8 mouse cellular contexts compared by ENCODE assay signal in genomic region chr1:155158141-155158969, GRCm38 (mm10). TPM values are rescaled to one million over a fixed set of nuclear protein-coding genes. Genes with fewer than 3 reads are reported as not detected.
DNase-seq lines count a peak whose midpoint lies in the region; ATAC-seq and TF ChIP-seq lines count a peak whose summit lies in the region.

Stx6 (plus strand) TSS chr1:155158715.

- peak; percentile 99 for DNase-seq in B cell, adult 2 months
- peak; percentile 99 for DNase-seq in brain, adult 2 months (ENCODE audit: low read depth, low spot score)
- DNase-seq in liver, adult 2 months (ENCODE audit: extremely low read depth, low read depth, low spot score), result peak; percentile 86
- peak; percentile 99 for DNase-seq in splenic B cell, adult 2 months (ENCODE audit: low read depth, low spot score)

- H3K27me3 ChIP-seq in heart, embryonic 11.5 days (ENCODE audit: control insufficient read depth, insufficient read depth, low read length), result no peaks in the 10 kb centered on the region
- no peaks in the 10 kb centered on the region for H3K27me3 ChIP-seq in kidney, embryonic 16.5 days (ENCODE audit: insufficient read depth, low read length)
- no peaks in the 10 kb centered on the region for H3K27me3 ChIP-seq in liver, adult 2 months (ENCODE audit: control insufficient read depth, insufficient read depth, low read length)
- no peaks in the 10 kb centered on the region for H3K27me3 ChIP-seq in myocyte (ENCODE audit: control insufficient read depth, insufficient read depth, insufficient read length)
- H3K27me3 ChIP-seq in splenic B cell, adult 2 months (ENCODE audit: control insufficient read depth, insufficient read depth, low read length, poor library complexity, severe bottlenecking), result no peaks in the 10 kb centered on the region

- peaks cover 10% of the 10 kb centered on the region for H3K79me2 ChIP-seq in liver, adult 2 months (ENCODE audit: control insufficient read depth, insufficient read depth, low read length)
- H3K79me2 ChIP-seq in myocyte (ENCODE audit: control insufficient read depth, insufficient read depth), result peaks cover 20% of the 10 kb centered on the region

- no peaks in the 10 kb centered on the region for H3K9me3 ChIP-seq in heart, embryonic 11.5 days (replicated peaks; ENCODE audit: control insufficient read depth, low read length)
- H3K9me3 ChIP-seq in kidney, embryonic 16.5 days (ENCODE audit: low read length), result no peaks in the 10 kb centered on the region

- H3K27ac ChIP-seq in heart, embryonic 11.5 days (ENCODE audit: low read depth, low read length), result peak within 1 kb of the TSS; percentile 87
- peak within 1 kb of the TSS; percentile 91 for H3K27ac ChIP-seq in kidney, embryonic 16.5 days (ENCODE audit: low read length)
- H3K27ac ChIP-seq in liver, adult 2 months (replicated peaks; ENCODE audit: insufficient read depth, low read depth, low read length), result peak within 1 kb of the TSS; percentile 53

- H3ac ChIP-seq in myocyte (ENCODE audit: control insufficient read depth, insufficient read length), result peak within 1 kb of the TSS; percentile 45

- peak; percentile 68; the same call in 1 of the 2 replicates for TF ChIP-seq POLR2A in liver, adult 2 months (IDR thresholded peaks at IDR 0.05; ENCODE audit: extremely low read depth, insufficient read depth, low read length)
- TF ChIP-seq POLR2A in myocyte (IDR thresholded peaks at IDR 0.05; ENCODE audit: insufficient read length, low read depth), result peak; percentile 88

- peaks cover 9% of the 10 kb centered on the region for H3K4me1 ChIP-seq in heart, embryonic 11.5 days (ENCODE audit: control insufficient read depth, insufficient read depth, low read length)
- peaks cover 10% of the 10 kb centered on the region; the same call in 1 of the 2 replicates for H3K4me1 ChIP-seq in kidney, embryonic 16.5 days (ENCODE audit: insufficient read depth, low read length)
- peaks cover 3% of the 10 kb centered on the region; the same call in 1 of the 2 replicates for H3K4me1 ChIP-seq in liver, adult 2 months (ENCODE audit: control insufficient read depth, insufficient read depth, low read length)

- peak within 1 kb of the TSS; percentile 90 for H3K9ac ChIP-seq in heart, embryonic 11.5 days (ENCODE audit: low read depth, low read length)
- peak within 1 kb of the TSS; percentile 89 for H3K9ac ChIP-seq in kidney, embryonic 16.5 days (replicated peaks; ENCODE audit: low read length)
- peak within 1 kb of the TSS; percentile 92 for H3K9ac ChIP-seq in liver, adult 2 months (ENCODE audit: low read depth, low read length)

- no peak for TF ChIP-seq CTCF in liver, adult 2 months (IDR thresholded peaks at IDR 0.05; ENCODE audit: low read depth, low read length)

- peak within 1 kb of the TSS; percentile 82 for H3K4me2 ChIP-seq in heart, embryonic 11.5 days
- H3K4me2 ChIP-seq in kidney, embryonic 16.5 days (replicated peaks; ENCODE audit: low read depth, low read length), result peak within 1 kb of the TSS; percentile 75
- H3K4me2 ChIP-seq in myocyte (ENCODE audit: low read depth), result peak within 1 kb of the TSS; percentile 84

- 3% methylated on average over 48 of the region's 48 CpGs for WGBS in heart, embryonic 11.5 days (ENCODE audit: insufficient replicate concordance)
- 2% methylated on average over 46 of the region's 48 CpGs for WGBS in kidney, embryonic 16.5 days
- 2% methylated on average over 48 of the region's 48 CpGs for WGBS in liver, adult 2 months

- H3K4me3 ChIP-seq in heart, embryonic 11.5 days (ENCODE audit: low read depth, low read length), result peak within 1 kb of the TSS; percentile 96
- peak within 1 kb of the TSS; percentile 92 for H3K4me3 ChIP-seq in kidney, embryonic 16.5 days (ENCODE audit: low read length)
- peak within 1 kb of the TSS; percentile 91 for H3K4me3 ChIP-seq in liver, adult 2 months (ENCODE audit: insufficient read depth, low read depth, low read length)
- H3K4me3 ChIP-seq in myocyte, result peak within 1 kb of the TSS; percentile 29

- peak; percentile 100 for ATAC-seq in erythroblast, adult 5-6 weeks (replicated peaks; ENCODE audit: low FRiP score, poor library complexity, severe bottlenecking)
- ATAC-seq in heart, embryonic 11.5 days (replicated peaks; ENCODE audit: insufficient number of reproducible peaks, low FRiP score, low TSS enrichment), result peak; percentile 99
- peak; percentile 98 for ATAC-seq in kidney, embryonic 16.5 days (ENCODE audit: low FRiP score, low TSS enrichment)

- no peaks in the 10 kb centered on the region for H3K36me3 ChIP-seq in heart, embryonic 11.5 days (ENCODE audit: control insufficient read depth, insufficient read depth, low read length)
- no peaks in the 10 kb centered on the region for H3K36me3 ChIP-seq in kidney, embryonic 16.5 days (ENCODE audit: insufficient read depth, low read length)
- no peaks in the 10 kb centered on the region for H3K36me3 ChIP-seq in liver, adult 2 months (ENCODE audit: control insufficient read depth, insufficient read depth, low read length)
- H3K36me3 ChIP-seq in myocyte (ENCODE audit: control insufficient read depth, insufficient read depth), result no peaks in the 10 kb centered on the region
- no peaks in the 10 kb centered on the region for H3K36me3 ChIP-seq in splenic B cell, adult 2 months (ENCODE audit: control insufficient read depth, insufficient read depth, low read length, poor library complexity, severe bottlenecking)

TF ChIP-seq in myocyte, 11 proteins besides CTCF, POLR2A, EP300 and RAD21:
- TF ChIP-seq TCF3 (IDR thresholded peaks at IDR 0.05; ENCODE audit: insufficient read length, low read depth) (no peak), USF1 (IDR thresholded peaks at IDR 0.05; ENCODE audit: low read depth) (peak; percentile 99), E2F4 (IDR thresholded peaks at IDR 0.05; ENCODE audit: insufficient read depth) (no peak), TCF12 (IDR thresholded peaks at IDR 0.05; ENCODE audit: insufficient read depth, poor library complexity, severe bottlenecking) (no peak), SRF (IDR thresholded peaks at IDR 0.05; ENCODE audit: control insufficient read depth, insufficient read length, low read depth) (peak; percentile 62), MYOG (IDR thresholded peaks at IDR 0.05; ENCODE audit: control insufficient read depth in 1 of 3, insufficient read depth in 1 of 3, insufficient read length in 2 of 3, low read depth in 2 of 3) (peak in 1 of 3 experiments; percentile 1), POLR2AphosphoS2 (IDR thresholded peaks at IDR 0.05; ENCODE audit: insufficient read length, low read depth) (peak; percentile 65)
TF ChIP-seq in myocyte: peak in this region for 4.

RNA-seq across cellular contexts. Expression of gene Stx6, which starts in this region (rescaled TPM):
- 2.3 and 3.8 TPM in 2 replicates for total RNA-seq in erythroblast, adult 5-6 weeks (2015; ENCODE audit: low replicate concordance)
- 4.9 and 7.4 TPM in 2 replicates for total RNA-seq in erythroblast, adult 5-6 weeks (2017; ENCODE audit: low replicate concordance)
- 62.1 and 62.8 TPM in 2 replicates for polyA plus RNA-seq in heart, embryonic 11.5 days (2014; fragmentation: Nextera tagmentation; extraction: Ambion mirVana)
- 70.9 and 78.0 TPM in 2 replicates for polyA plus RNA-seq in kidney, embryonic 16.5 days (2015; fragmentation: Nextera tagmentation; extraction: Ambion mirVana)
- total RNA-seq in liver, adult 2 months (2014; rRNA removed), result 10.3 and 11.7 TPM in 2 replicates
- polyA plus RNA-seq in liver, adult 2 months (2012; rRNA removed), result 10.1 and 13.1 TPM in 2 replicates
- polyA plus RNA-seq in myocyte (2012; fragmentation: generic; extraction: Trizol), result 26.0 TPM

Comparison
In these comparisons a context has a peak if more than half of its experiments do, and no peak if none do; other contexts are left out.
1. Peak in every context shown above with its lines: DNase-seq, ATAC-seq, H3K4me3 ChIP-seq and H3K27ac ChIP-seq.
2. H3K4me3 ChIP-seq: peak in every context shown above with its lines; median percentile 96 in heart, embryonic 11.5 days; 92 in kidney, embryonic 16.5 days; 91 in liver, adult 2 months; 29 in myocyte.